Mouse (Mus musculus) left cerebral cortex, postnatal 25 days (tissue): Measurements from ENCODE around the gene Enox1. TPM values are rescaled to one million over a fixed set of nuclear protein-coding genes. Genes with fewer than 3 reads are reported as not detected.
A peak's percentile ranks its signal among the peaks of the same experiment; 100 is the strongest.

Experiments used
- DNase-seq, 2 experiments: peaks; one replicate each; pipeline ENCODE4 v3.0.0; 2022; ENCODE audit warnings: low spot score in 2 of 2, mixed read lengths in 1 of 2
- intact Hi-C: fragments of 180-260 bp; cut with DNase I; formaldehyde crosslinking; loops from one replicate; pipeline ENCODE4 v1.15.1; 2025
- total RNA-seq, 2 experiments: library from RNA; stranded (reverse); gene quantifications; 2 replicates each; pipeline ENCODE4 v1.2.3; 2021

Enox1 gene
- total RNA-seq, 2 experiments from 2014 or later, result 57.1 to 60.3 TPM

- intact Hi-C loops, result loop anchor here (10.0 kb wide), 1 partner anchor 255 kb away; the partner anchor contains the start of gene Enox1
- DNase-seq, result peak in 1 of 2 experiments; percentile 56
Observed at GRCm38 (mm10) chr14:77409271-77409940, 252.8 kb downstream of the Enox1 start.

- intact Hi-C loops, result no loop called here
- peak in 1 of 2 experiments; percentile 74 for DNase-seq
Observed at GRCm38 (mm10) chr14:77410354-77410753, 253.8 kb downstream of the Enox1 start.

GRCm38 (mm10) chr14:77413106-77413505 is 256.5 kb downstream of the Enox1 start:
- intact Hi-C loops, result no loop called here
- no peak for DNase-seq

- no peak for DNase-seq
- intact Hi-C loops, result no loop called here
Observed at GRCm38 (mm10) chr14:77416358-77416757, 259.8 kb downstream of the Enox1 start.

GRCm38 (mm10) chr14:77421031-77421430 is 264.5 kb downstream of the Enox1 start:
- intact Hi-C loops, result no loop called here
- peak in 1 of 2 experiments; percentile 32 for DNase-seq

- intact Hi-C loops, result no loop called here
- no peak for DNase-seq
Observed at GRCm38 (mm10) chr14:77423194-77423593, 266.6 kb downstream of the Enox1 start.

GRCm38 (mm10) chr14:77439426-77439825 is 282.9 kb downstream of the Enox1 start:
- DNase-seq, result no peak
- intact Hi-C loops, result no loop called here

- DNase-seq, result peak in 1 of 2 experiments; percentile 43
- intact Hi-C loops, result no loop called here
Observed at GRCm38 (mm10) chr14:77440805-77441204, 284.2 kb downstream of the Enox1 start.

- DNase-seq, result peak in 1 of 2 experiments; percentile 38
- intact Hi-C loops, result no loop called here
Observed at GRCm38 (mm10) chr14:77441541-77441940, 285.0 kb downstream of the Enox1 start.

GRCm38 (mm10) chr14:77448001-77448400 is 291.4 kb downstream of the Enox1 start:
- intact Hi-C loops, result no loop called here

GRCm38 (mm10) chr14:77451916-77452315 is 295.4 kb downstream of the Enox1 start:
- intact Hi-C loops, result no loop called here
- no peak for DNase-seq

More at GRCm38 (mm10) chr14:77448001-77448400, 291.4 kb downstream of the Enox1 start:
- no peak for DNase-seq

GRCm38 (mm10) chr14:77456066-77456465 is 299.5 kb downstream of the Enox1 start:
- intact Hi-C loops, result no loop called here
- DNase-seq, result no peak

GRCm38 (mm10) chr14:77456876-77457275 is 300.3 kb downstream of the Enox1 start:
- DNase-seq, result peak in 1 of 2 experiments; percentile 22
- intact Hi-C loops, result no loop called here

- no peak for DNase-seq
- intact Hi-C loops, result no loop called here
Observed at GRCm38 (mm10) chr14:77458217-77458616, 301.7 kb downstream of the Enox1 start.

GRCm38 (mm10) chr14:77463919-77464318 is 307.4 kb downstream of the Enox1 start:
- intact Hi-C loops, result no loop called here

GRCm38 (mm10) chr14:77464782-77465181 is 308.2 kb downstream of the Enox1 start:
- intact Hi-C loops, result no loop called here
- no peak for DNase-seq

More at GRCm38 (mm10) chr14:77463919-77464318, 307.4 kb downstream of the Enox1 start:
- no peak for DNase-seq

- intact Hi-C loops, result no loop called here
- no peak for DNase-seq
Observed at GRCm38 (mm10) chr14:77470577-77470976, 314.0 kb downstream of the Enox1 start.

GRCm38 (mm10) chr14:77473501-77473900 is 316.9 kb downstream of the Enox1 start:
- intact Hi-C loops, result no loop called here
- DNase-seq, result peak in 1 of 2 experiments; percentile 13

GRCm38 (mm10) chr14:77474026-77474425 is 317.5 kb downstream of the Enox1 start:
- intact Hi-C loops, result no loop called here
- DNase-seq, result no peak

- DNase-seq, result no peak
- intact Hi-C loops, result no loop called here
Observed at GRCm38 (mm10) chr14:77475134-77475820, 318.7 kb downstream of the Enox1 start.

GRCm38 (mm10) chr14:77477704-77478103 is 321.1 kb downstream of the Enox1 start:
- no peak for DNase-seq
- intact Hi-C loops, result no loop called here
